In the genomic region with DNA sequence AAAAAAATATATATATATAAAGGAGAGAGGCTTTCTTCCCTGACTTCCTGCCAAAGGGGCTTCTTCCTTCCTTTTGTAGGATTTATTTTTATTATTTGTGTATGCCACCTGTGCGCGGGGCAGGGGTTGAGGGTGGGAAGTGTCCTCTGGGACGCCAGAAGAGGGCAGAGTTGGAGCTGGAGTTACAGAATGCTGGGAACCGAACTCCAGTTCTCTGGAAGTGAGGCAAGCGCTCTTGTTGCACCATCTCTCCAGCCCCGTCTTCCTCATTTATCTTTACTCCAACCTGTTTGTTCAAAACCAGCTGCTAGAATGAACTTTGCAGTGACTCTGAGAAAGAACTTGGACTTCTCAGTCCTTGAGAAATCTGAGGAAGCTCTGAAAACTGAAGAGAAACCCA, we compare ENCODE assay signal across 8 mouse cellular contexts. TPM values are rescaled to one million over a fixed set of nuclear protein-coding genes. Genes with fewer than 3 reads are reported as not detected.
DNase-seq lines count a peak whose midpoint lies in the region; ATAC-seq and TF ChIP-seq lines count a peak whose summit lies in the region.

No protein-coding gene starts in this region.

- H3K27me3 ChIP-seq in ES-Bruce4 (ENCODE audit: control insufficient read depth, insufficient read depth, low read length, poor library complexity, severe bottlenecking), result no peaks in the 10 kb centered on the region
- peaks cover 22% of the 10 kb centered on the region for H3K27me3 ChIP-seq in heart, embryonic 12.5 days (replicated peaks)
- H3K27me3 ChIP-seq in liver, embryonic 13.5 days, result peaks cover 20% of the 10 kb centered on the region
- peaks cover 7% of the 10 kb centered on the region for H3K27me3 ChIP-seq in small intestine, adult 2 months (ENCODE audit: control insufficient read depth, insufficient read depth, low read length)

- intact Hi-C loops in left cerebral cortex, postnatal 14 days (cut with DNase I), result no loop called here

- DNase-seq in embryo, embryonic 11 days, result peak; percentile 36
- DNase-seq in embryo, embryonic 9.5 days (ENCODE audit: extremely low spot score), result no peak
- no peak for DNase-seq in liver, embryonic 13.5 days
- no peak for DNase-seq in left cerebral cortex, postnatal 14 days (ENCODE audit: low spot score in 2 of 2)
- no peak for DNase-seq in spleen, adult 18-20 months

- H3K36me3 ChIP-seq in ES-Bruce4 (ENCODE audit: control insufficient read depth, insufficient read depth, low read length, poor library complexity, severe bottlenecking), result no peaks in the 10 kb centered on the region
- H3K36me3 ChIP-seq in heart, embryonic 12.5 days, result peaks cover 9% of the 10 kb centered on the region; the same call in 1 of the 2 replicates
- H3K36me3 ChIP-seq in liver, embryonic 13.5 days, result 0 out of 2 replicates have a peak, but pooled peaks cover 8% of the 10 kb centered on the region
- no peaks in the 10 kb centered on the region for H3K36me3 ChIP-seq in small intestine, adult 2 months (ENCODE audit: control insufficient read depth, insufficient read depth, low read length)

- H3K4me1 ChIP-seq in ES-Bruce4 (ENCODE audit: control insufficient read depth, insufficient read depth, low read length), result peaks cover 7% of the 10 kb centered on the region
- H3K4me1 ChIP-seq in heart, embryonic 12.5 days (replicated peaks), result peaks cover 26% of the 10 kb centered on the region
- peaks cover 60% of the 10 kb centered on the region for H3K4me1 ChIP-seq in liver, embryonic 13.5 days (replicated peaks)
- H3K4me1 ChIP-seq in small intestine, adult 2 months (ENCODE audit: control insufficient read depth, insufficient read depth, insufficient read length, low read length), result peaks cover 13% of the 10 kb centered on the region

- WGBS in heart, embryonic 12.5 days, result 8% methylated on average over 6 of the region's 6 CpGs
- WGBS in liver, embryonic 13.5 days (ENCODE audit: insufficient replicate concordance), result 2% methylated on average over 6 of the region's 6 CpGs
- WGBS in small intestine, adult 2 months, result 7% methylated on average over 6 of the region's 6 CpGs

- H3K4me2 ChIP-seq in heart, embryonic 12.5 days, result peak overlapping the region; percentile 66
- H3K4me2 ChIP-seq in liver, embryonic 13.5 days, result peak overlapping the region; percentile 79

- H3K9me3 ChIP-seq in ES-Bruce4 (replicated peaks; ENCODE audit: control insufficient read depth, insufficient read depth, low read length, poor library complexity, severe bottlenecking), result no peaks in the 10 kb centered on the region
- no peaks in the 10 kb centered on the region for H3K9me3 ChIP-seq in heart, embryonic 12.5 days (replicated peaks)
- no peaks in the 10 kb centered on the region for H3K9me3 ChIP-seq in liver, embryonic 13.5 days (replicated peaks)

- no peak overlapping the region for H3K27ac ChIP-seq in ES-Bruce4 (ENCODE audit: insufficient read depth, low read length)
- H3K27ac ChIP-seq in heart, embryonic 12.5 days (ENCODE audit: poor library complexity, severe bottlenecking), result peak overlapping the region; percentile 84
- peak overlapping the region; percentile 92 for H3K27ac ChIP-seq in liver, embryonic 13.5 days
- H3K27ac ChIP-seq in small intestine, adult 2 months (ENCODE audit: insufficient read depth, low read depth, low read length), result peak overlapping the region; percentile 92

- no peak for TF ChIP-seq EP300 in ES-Bruce4 (IDR thresholded peaks at IDR 0.05; ENCODE audit: insufficient read depth, low read depth, low read length)

- H3K9ac ChIP-seq in ES-Bruce4 (ENCODE audit: low read depth, poor library complexity, severe bottlenecking), result peak overlapping the region; percentile 61; the same call in 1 of the 2 replicates
- H3K9ac ChIP-seq in heart, embryonic 12.5 days, result peak overlapping the region; percentile 61; the same call in 1 of the 2 replicates
- H3K9ac ChIP-seq in liver, embryonic 13.5 days, result peak overlapping the region; percentile 57

- no peak overlapping the region for H3K4me3 ChIP-seq in ES-Bruce4 (ENCODE audit: low read depth, low read length)
- H3K4me3 ChIP-seq in heart, embryonic 12.5 days, result peak overlapping the region; percentile 60
- peak overlapping the region; percentile 68 for H3K4me3 ChIP-seq in liver, embryonic 13.5 days (replicated peaks)
- H3K4me3 ChIP-seq in small intestine, adult 2 months (ENCODE audit: low read depth, low read length), result no peak overlapping the region

- peak; percentile 58 for TF ChIP-seq CTCF in ES-Bruce4 (IDR thresholded peaks at IDR 0.05; ENCODE audit: low read depth, low read length)
- TF ChIP-seq CTCF in small intestine, adult 2 months (IDR thresholded peaks at IDR 0.05; ENCODE audit: extremely low read depth, insufficient read length, insufficient replicate concordance, low read depth, low read length), result no peak

- TF ChIP-seq POLR2A in ES-Bruce4 (IDR thresholded peaks at IDR 0.05; ENCODE audit: insufficient read depth, low read length), result no peak
- no peak for TF ChIP-seq POLR2A in small intestine, adult 2 months (IDR thresholded peaks at IDR 0.05; ENCODE audit: low read depth, low read length)

- ATAC-seq in heart, embryonic 12.5 days (ENCODE audit: insufficient number of reproducible peaks, low FRiP score), result no peak
- no peak for ATAC-seq in liver, embryonic 13.5 days (ENCODE audit: low read depth)

RNA-seq across cellular contexts. Expression of gene B9d2, which starts 0.6 kb away (rescaled TPM):
- 7.9 and 15.2 TPM in 2 replicates for polyA plus RNA-seq in ES-Bruce4 (2011; ENCODE audit: insufficient read depth, insufficient read length, low read depth, missing spikeins)
- 22.8 and 25.9 TPM in 2 replicates for polyA plus RNA-seq in heart, embryonic 12.5 days (2016; fragmentation: Nextera tagmentation; extraction: Ambion mirVana)
- polyA plus RNA-seq in liver, embryonic 13.5 days (2015; fragmentation: Nextera tagmentation; extraction: Ambion mirVana), result 21.8 and 25.1 TPM in 2 replicates
- polyA plus RNA-seq in small intestine, adult 2 months (2012; rRNA removed), result 21.8 and 33.2 TPM in 2 replicates
- 10 to 100 TPM; 25.5 to 30.1 TPM for total RNA-seq in left cerebral cortex, postnatal 14 days (2021)

RNA-seq across cellular contexts. Expression of gene Tmem91, which starts 5.0 kb away (rescaled TPM):
- polyA plus RNA-seq in ES-Bruce4 (2011; ENCODE audit: insufficient read depth, insufficient read length, low read depth, missing spikeins), result 3.3 and 3.7 TPM in 2 replicates
- 0.86 and 1.1 TPM in 2 replicates for polyA plus RNA-seq in heart, embryonic 12.5 days (2016; fragmentation: Nextera tagmentation; extraction: Ambion mirVana)
- 1.0 and 1.1 TPM in 2 replicates for polyA plus RNA-seq in liver, embryonic 13.5 days (2015; fragmentation: Nextera tagmentation; extraction: Ambion mirVana)
- 0.23 and 0.25 TPM in 2 replicates for polyA plus RNA-seq in small intestine, adult 2 months (2012; rRNA removed)
- 10 to 100 TPM; 40.2 to 48.8 TPM for total RNA-seq in left cerebral cortex, postnatal 14 days (2021)

RNA-seq across cellular contexts. Expression of gene Tgfb1, which starts 6.8 kb away (rescaled TPM):
- 22.9 and 25.6 TPM in 2 replicates for polyA plus RNA-seq in ES-Bruce4 (2011; ENCODE audit: insufficient read depth, insufficient read length, low read depth, missing spikeins)
- 5.1 and 5.6 TPM in 2 replicates for polyA plus RNA-seq in heart, embryonic 12.5 days (2016; fragmentation: Nextera tagmentation; extraction: Ambion mirVana)
- 6.1 and 6.9 TPM in 2 replicates for polyA plus RNA-seq in liver, embryonic 13.5 days (2015; fragmentation: Nextera tagmentation; extraction: Ambion mirVana)
- polyA plus RNA-seq in small intestine, adult 2 months (2012; rRNA removed), result 20.8 and 24.4 TPM in 2 replicates
- 10 to 100 TPM; 10.9 to 11.1 TPM for total RNA-seq in left cerebral cortex, postnatal 14 days (2021)

RNA-seq across cellular contexts. Expression of gene Exosc5, which starts 21.0 kb away (rescaled TPM):
- 53.7 and 71.1 TPM in 2 replicates for polyA plus RNA-seq in ES-Bruce4 (2011; ENCODE audit: insufficient read depth, insufficient read length, low read depth, missing spikeins)
- 35.3 and 37.2 TPM in 2 replicates for polyA plus RNA-seq in heart, embryonic 12.5 days (2016; fragmentation: Nextera tagmentation; extraction: Ambion mirVana)
- polyA plus RNA-seq in liver, embryonic 13.5 days (2015; fragmentation: Nextera tagmentation; extraction: Ambion mirVana), result 62.3 and 68.8 TPM in 2 replicates
- polyA plus RNA-seq in small intestine, adult 2 months (2012; rRNA removed), result 31.7 and 64.7 TPM in 2 replicates
- total RNA-seq in left cerebral cortex, postnatal 14 days (2021), result 10 to 100 TPM; 22.6 to 23.9 TPM

RNA-seq across cellular contexts. Expression of gene Bckdha, which starts 21.2 kb away (rescaled TPM):
- 26.1 and 26.9 TPM in 2 replicates for polyA plus RNA-seq in ES-Bruce4 (2011; ENCODE audit: insufficient read depth, insufficient read length, low read depth, missing spikeins)
- 48.1 and 52.9 TPM in 2 replicates for polyA plus RNA-seq in heart, embryonic 12.5 days (2016; fragmentation: Nextera tagmentation; extraction: Ambion mirVana)
- polyA plus RNA-seq in liver, embryonic 13.5 days (2015; fragmentation: Nextera tagmentation; extraction: Ambion mirVana), result 20.0 and 21.6 TPM in 2 replicates
- polyA plus RNA-seq in small intestine, adult 2 months (2012; rRNA removed), result 75.8 and 98.5 TPM in 2 replicates
- 10 to 100 TPM; 32.0 to 32.7 TPM for total RNA-seq in left cerebral cortex, postnatal 14 days (2021)

Comparison
In these comparisons a context has a peak if more than half of its experiments do, and no peak if none do; other contexts are left out.
1. H3K4me3 ChIP-seq: peak in heart, embryonic 12.5 days (single experiment) and liver, embryonic 13.5 days (single experiment); none in ES-Bruce4 (single experiment) and small intestine, adult 2 months (single experiment).
2. Peak in every context shown above with its lines, with median percentiles within 50 percentile points of each other: H3K9ac ChIP-seq.